Mouse (Mus musculus) midbrain, embryonic 15.5 days (tissue): Measurements from ENCODE around the gene Elf4. TPM values are rescaled to one million over a fixed set of nuclear protein-coding genes. Genes with fewer than 3 reads are reported as not detected.

ENCODE experiments used
- polyA plus RNA-seq: library from polyadenylated mRNA; unstranded; fragments of >200 nt; fragmentation: Nextera tagmentation; extraction: Ambion mirVana; gene quantifications from 2 replicates; pipeline ENCODE4 v1.2.1, GENCODE M21; 2015

Elf4 gene
- polyA plus RNA-seq, 1 experiment from 2014 or later, result 0.50 TPM

Other genes with a start within 250 kb of the Elf4 start
- gene Utp14a, start 206.3 kb downstream of the Elf4 start, polyA plus RNA-seq, result 13.3 and 16.0 TPM in 2 replicates
- gene Bcorl1, start 121.8 kb downstream of the Elf4 start, polyA plus RNA-seq, result 6.2 and 8.4 TPM in 2 replicates
- 36.1 and 38.9 TPM in 2 replicates for gene Aifm1, start 50.4 kb upstream of the Elf4 start, polyA plus RNA-seq
- 94.9 and 98.1 TPM in 2 replicates for gene Rab33a, start 56.2 kb upstream of the Elf4 start, polyA plus RNA-seq
- gene Zfp280c, start 131.4 kb upstream of the Elf4 start, polyA plus RNA-seq, result 9.2 and 9.3 TPM in 2 replicates
- 42.0 and 43.4 TPM in 2 replicates for gene Slc25a14, start 160.3 kb upstream of the Elf4 start, polyA plus RNA-seq
- gene Gpr119, start 211.3 kb upstream of the Elf4 start, polyA plus RNA-seq, result not detected in 2 replicates
- gene Rbmx2, start 231.9 kb upstream of the Elf4 start, polyA plus RNA-seq, result 21.2 and 22.1 TPM in 2 replicates